Mouse (Mus musculus) brain, embryonic 14.5 days (tissue): ENCODE results near the gene Cd55b.
"Not testable (repeated sequence)": the region's sequence is repeated elsewhere in the genome, so short reads cannot be mapped to it uniquely, and the experiment has no call there.

Experiments
- CTCF ChIP-seq: fragments of 200-500 bp; IDR thresholded peaks from 2 replicates; pipeline ENCODE4 v1.5.1; 2012; ENCODE audit warnings: inconsistent platforms, mild to moderate bottlenecking, moderate library complexity, borderline replicate concordance; ENCODE audit not compliant: insufficient read depth, insufficient read length; ENCODE audit errors: extremely low read depth
- POLR2A ChIP-seq: fragments of 200-500 bp; IDR thresholded peaks from 2 replicates; pipeline ENCODE4 v1.6.1; 2012; ENCODE audit warnings: mild to moderate bottlenecking, inconsistent platforms, borderline replicate concordance; ENCODE audit not compliant: poor library complexity, insufficient read depth, insufficient read length, severe bottlenecking; ENCODE audit errors: extremely low read depth

- not testable (repeated sequence) for TF ChIP-seq CTCF, POLR2A
These were observed 776 bp downstream of the Cd55b start for GRCm38 (mm10) chr1:130422033-130422432.
